Mouse (Mus musculus) heart, postnatal 36 days (tissue): ENCODE data around the gene Fmnl2. TPM values are rescaled to one million over a fixed set of nuclear protein-coding genes. Genes with fewer than 3 reads are reported as not detected.

Experiments
- DNase-seq, 2 experiments: peaks; one replicate each; pipeline ENCODE4 v3.0.0; 2021 to 2022
- intact Hi-C: fragments of 180-260 bp; cut with DNase I; formaldehyde crosslinking; loops from one replicate; pipeline ENCODE4 v1.15.1; 2025
- total RNA-seq, 2 experiments: library from RNA; stranded (reverse); gene quantifications; 2 replicates each; pipeline ENCODE4 v1.2.3; 2021

The Fmnl2 gene
- total RNA-seq, result 1 to 10 TPM; 5.6 to 6.8 TPM

GRCm38 (mm10) chr2:52857611-52858528 lies at the start of gene Fmnl2:
TSS of gene Fmnl2 (plus strand) at chr2:52857860.
- DNase-seq, result peak; percentile 79 to 82
- intact Hi-C loops, result loop anchor here (2.0 to 5.0 kb wide), 4 partner anchors 96 to 224 kb away; no protein-coding TSS in a partner anchor

DNA sequence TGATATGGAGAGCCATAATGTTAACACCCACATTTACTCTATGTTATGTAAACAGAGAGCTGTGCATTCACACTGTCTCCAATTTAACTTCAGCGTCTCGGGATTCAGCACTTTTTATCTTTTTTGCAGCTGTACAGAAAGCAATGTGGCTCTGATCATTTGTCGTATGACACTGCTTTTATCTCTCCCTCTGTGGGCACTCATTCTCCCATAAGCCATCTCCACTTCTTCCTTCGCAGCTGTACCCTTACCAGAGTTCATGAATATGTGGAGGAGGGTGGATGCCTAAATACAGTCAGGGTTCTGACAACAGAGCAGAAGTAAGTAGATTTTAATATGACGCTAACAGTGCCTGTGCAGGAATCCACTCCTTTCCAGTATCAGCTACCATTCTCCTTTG lies 47.7 kb upstream of the Fmnl2 start:
- no peak for DNase-seq
- intact Hi-C loops, result no loop called here

DNA sequence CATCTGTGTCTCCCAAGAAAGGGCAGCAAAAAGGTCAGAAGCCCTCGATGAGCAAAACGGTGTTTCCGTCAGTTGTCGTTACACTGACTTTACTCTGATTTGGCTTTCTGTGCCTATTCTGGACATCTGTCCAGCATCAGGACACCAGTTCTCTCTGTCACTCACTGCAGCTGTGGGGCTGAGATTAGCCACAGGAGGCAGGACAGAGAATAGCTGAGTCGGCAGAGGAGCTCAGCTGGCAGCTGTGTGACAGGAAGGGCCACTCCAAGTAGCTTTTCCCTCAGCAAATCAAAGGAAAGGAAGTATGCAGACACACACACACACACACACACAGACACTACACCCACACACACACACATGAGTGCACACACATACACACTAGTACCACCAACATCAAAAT lies 46.0 kb upstream of the Fmnl2 start:
- intact Hi-C loops, result no loop called here
- peak; percentile 8 to 24 for DNase-seq

DNA sequence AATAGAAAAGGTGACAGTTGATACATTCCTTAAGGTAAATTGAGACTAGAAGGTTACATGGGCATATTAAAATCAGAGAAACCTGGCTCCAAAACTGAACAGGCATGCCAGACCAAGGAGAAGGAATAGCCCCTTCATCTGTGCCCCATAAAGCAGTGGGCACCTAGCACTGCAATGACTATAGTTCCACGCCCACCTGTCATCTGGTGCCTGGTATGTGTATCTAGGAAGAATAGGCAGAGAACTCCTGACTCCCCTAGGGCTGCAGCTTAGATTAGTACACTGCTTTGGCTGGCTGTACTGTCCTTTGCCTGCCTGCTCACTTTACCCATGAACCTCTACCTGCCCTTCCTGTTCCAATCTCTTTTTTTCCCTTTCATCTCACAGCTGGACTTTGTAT lies 40.3 kb upstream of the Fmnl2 start:
- intact Hi-C loops, result no loop called here

DNA sequence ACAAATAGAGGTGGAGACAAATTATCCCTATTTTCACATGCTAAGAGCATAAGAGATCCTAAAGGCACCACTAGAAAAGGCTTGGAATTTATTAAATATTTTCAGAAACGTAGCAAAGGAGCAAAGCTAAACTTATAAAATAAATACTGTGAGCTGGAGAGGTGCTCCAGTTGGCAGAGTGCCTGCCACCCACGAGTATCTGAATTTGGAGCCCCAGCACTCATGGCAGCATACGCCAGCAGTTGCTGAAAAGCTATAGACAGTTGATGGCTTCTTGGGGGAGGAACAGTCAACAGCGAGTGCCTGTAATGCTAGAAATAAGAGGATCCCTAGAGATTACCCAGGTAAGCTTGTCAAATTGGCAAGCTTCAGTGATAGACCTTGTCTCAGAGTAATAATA lies 38.7 kb upstream of the Fmnl2 start:
- intact Hi-C loops, result no loop called here

More for the DNA sequence above, 40.3 kb upstream of the Fmnl2 start:
- no peak for DNase-seq

DNA sequence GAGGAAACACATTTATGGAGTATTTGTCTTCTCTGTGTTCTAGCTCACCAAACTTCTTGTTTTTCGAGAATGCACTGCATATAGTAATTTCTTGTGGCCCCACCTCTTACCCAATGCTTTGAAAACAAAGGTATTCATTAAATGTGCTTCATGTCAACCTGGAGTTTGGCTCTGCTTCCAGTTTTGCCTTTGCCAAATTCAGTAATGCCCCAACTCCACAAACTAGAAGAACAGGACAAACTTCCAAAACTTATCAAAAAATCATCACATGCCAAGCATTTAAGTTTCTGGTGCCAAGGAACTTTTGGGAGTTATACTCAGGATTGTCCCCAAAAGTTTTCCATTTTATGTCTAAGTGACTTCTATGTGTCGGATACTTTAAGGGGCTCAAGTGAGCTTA lies 35.4 kb upstream of the Fmnl2 start:
- intact Hi-C loops, result no loop called here
- no peak for DNase-seq

More for the DNA sequence above, 38.7 kb upstream of the Fmnl2 start:
- DNase-seq, result no peak

DNA sequence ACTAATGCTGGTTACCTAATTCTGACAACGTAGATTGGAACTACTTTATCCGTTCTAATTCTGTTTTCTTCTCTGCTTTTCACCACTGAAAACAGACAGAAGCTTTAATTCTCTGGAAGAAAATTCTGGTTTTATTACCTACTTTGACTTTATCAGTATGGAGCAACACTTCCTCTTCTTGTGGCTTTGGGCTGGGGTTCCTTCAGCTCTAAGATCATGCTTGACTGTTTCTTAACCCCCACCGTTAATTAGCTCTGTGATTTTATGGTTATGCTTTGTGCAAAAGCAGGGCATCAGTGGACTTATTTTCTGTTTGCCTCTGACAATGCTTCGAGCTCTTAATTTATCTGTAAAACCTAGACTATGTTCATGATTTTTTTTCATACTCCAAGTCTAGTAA lies 29.6 kb upstream of the Fmnl2 start:
- intact Hi-C loops, result no loop called here
- DNase-seq, result no peak

DNA sequence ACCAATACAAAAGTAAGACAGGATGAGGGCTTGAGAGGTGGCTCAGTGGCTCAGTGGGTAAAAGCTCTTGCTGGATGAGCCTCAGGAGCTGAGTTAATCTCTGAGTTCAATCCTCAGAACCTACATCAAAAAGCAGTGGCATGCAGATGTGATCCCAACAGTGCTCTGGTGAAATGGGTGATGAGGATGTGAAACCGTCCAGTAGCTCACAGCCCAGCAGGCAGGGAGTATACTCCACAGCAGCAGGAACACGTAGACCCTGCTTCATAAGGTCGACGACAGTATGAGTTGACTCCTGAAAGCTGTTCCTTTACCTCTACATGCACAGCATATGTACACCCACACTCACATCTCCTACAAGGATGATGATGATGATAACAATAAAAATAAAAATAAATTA lies 27.1 kb upstream of the Fmnl2 start:
- no peak for DNase-seq
- intact Hi-C loops, result no loop called here

DNA sequence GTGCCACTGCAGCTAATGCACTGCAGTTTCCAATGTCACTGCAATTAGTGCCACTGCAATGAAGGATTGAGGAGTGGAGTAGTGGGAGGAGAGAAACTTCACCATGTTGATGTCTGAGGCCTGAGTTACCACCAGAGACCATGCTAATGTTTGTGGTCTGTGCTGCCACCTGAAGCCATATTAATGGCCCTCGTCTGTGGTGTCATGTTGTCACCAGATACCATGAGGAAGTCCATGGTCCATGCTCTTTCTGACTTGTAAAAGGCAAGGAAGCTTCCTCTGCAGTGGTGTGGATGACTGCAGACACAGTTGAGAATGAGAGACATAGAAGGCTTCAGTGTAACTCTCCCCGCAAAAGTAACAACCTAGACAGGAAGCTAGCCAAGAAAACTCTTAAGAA lies 26.1 kb upstream of the Fmnl2 start:
- no peak for DNase-seq
- intact Hi-C loops, result no loop called here

DNA sequence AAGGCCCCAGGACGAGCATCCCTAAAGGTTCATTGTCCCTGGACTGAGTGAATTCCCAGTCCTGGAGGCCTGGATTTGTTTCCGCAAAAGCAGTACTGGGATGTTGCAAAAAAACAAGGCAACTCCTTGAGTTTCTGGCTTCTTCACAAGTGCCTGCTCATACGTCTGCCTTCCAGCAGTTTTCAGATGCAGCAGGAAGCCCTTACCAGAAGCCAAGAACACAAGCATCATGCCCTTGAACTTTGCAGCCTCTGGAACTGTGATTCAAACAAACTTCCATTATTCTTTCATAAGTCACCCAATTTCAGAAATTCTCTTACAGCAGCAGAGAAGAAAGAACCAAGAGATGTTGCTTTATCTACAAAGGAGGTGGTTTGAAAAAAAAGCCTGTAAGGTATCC lies 21.9 kb upstream of the Fmnl2 start:
- intact Hi-C loops, result no loop called here
- DNase-seq, result no peak

GRCm38 (mm10) chr2:52839074-52839473 lies 18.6 kb upstream of the Fmnl2 start:
- DNase-seq, result no peak
- intact Hi-C loops, result no loop called here

DNA sequence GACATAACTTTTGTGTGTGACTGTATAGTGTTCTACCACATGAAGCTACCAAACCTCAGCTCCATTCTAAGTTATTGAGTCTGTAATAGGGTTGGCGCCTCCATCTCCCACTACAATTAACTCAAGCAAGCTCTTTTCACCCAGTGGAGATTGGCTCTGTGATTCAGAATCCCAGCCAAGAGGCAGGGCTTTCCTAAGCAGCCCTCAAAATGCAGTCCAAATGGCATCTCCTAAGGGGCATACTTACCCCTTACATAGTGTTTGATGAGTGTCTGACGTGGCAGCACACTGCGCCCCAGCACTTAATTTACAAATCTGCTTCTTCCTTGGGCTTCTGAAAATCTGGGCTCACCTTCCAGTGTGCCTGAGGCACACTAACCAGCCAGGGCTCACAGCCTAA lies 17.8 kb upstream of the Fmnl2 start:
- DNase-seq, result no peak

DNA sequence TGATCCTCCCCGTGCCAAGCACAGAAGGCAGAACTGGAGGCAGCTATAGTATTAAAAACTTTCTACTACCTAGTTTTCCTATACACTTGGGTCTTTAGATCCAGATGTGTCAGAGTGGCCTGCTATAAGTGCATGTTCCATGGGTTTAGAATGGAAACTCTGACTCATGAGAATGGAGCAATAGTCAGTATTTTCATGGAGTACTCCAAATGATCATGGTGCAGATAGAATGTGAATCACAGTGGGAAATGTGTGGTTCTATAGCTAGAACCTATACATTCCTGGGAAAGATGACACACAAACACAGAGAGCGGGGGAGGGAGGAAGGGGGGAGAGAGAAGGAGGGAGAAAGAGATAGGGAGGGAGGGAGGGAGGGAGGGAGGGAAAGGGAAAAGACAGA lies 13.8 kb upstream of the Fmnl2 start:
- intact Hi-C loops, result loop anchor here (1.0 kb wide), 1 partner anchor 10 kb away; no protein-coding TSS in a partner anchor
- no peak for DNase-seq

More for the DNA sequence above, 17.8 kb upstream of the Fmnl2 start:
- intact Hi-C loops, result no loop called here

GRCm38 (mm10) chr2:52844936-52845752 lies 12.5 kb upstream of the Fmnl2 start:
- peak in 1 of 2 experiments; percentile 4 for DNase-seq
- intact Hi-C loops, result loop anchor here (1.0 kb wide), 1 partner anchor 9 kb away; no protein-coding TSS in a partner anchor

DNA sequence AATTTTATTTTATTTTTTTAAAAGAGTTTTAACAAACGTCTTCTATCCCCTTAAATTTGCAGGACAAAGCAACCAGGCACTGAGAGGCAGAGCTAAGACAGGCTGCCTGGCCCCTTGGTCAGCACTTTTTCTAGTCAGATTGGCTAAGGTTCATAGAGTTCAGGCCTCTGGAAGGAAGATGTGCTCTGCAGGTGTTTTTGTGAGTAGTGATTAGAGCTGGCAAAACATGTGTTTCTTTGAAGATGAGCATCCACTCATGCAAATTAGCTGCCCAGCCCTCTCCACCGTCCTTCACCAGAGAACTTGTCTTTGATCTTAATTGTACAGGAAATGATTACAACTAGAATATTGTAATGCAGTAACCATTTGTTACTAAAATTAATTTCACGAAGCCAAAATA lies 11.2 kb upstream of the Fmnl2 start:
- intact Hi-C loops, result no loop called here
- DNase-seq, result no peak

GRCm38 (mm10) chr2:52849092-52849491 lies 8.6 kb upstream of the Fmnl2 start:
- intact Hi-C loops, result no loop called here
- no peak for DNase-seq

- intact Hi-C loops, result loop anchor here (2.0 to 5.0 kb wide), 4 partner anchors 96 to 224 kb away; no protein-coding TSS in a partner anchor
- DNase-seq, result peak; percentile 57 to 63
These were observed 1.1 kb downstream of the Fmnl2 start for GRCm38 (mm10) chr2:52858529-52859465.

DNA sequence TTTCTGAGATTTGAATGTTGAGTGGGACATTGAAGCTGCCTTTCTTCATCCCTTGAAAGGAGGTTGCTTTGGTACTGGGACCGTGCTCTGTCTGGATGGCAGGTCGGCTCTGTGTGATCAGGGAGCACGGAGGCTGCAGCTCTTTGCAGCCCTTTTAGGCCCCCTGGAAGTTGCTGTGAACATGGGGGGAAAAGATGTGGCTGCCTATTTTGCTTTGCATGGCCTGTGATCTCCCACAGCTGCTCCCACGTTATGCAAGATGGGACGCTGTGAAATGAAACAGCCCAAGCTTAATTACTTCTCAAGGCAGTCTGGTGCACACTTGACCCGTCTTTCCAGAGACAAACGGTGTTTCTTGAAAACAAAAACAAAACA lies 1.8 kb downstream of the Fmnl2 start:
- intact Hi-C loops, result loop anchor here (2.0 to 5.0 kb wide), 4 partner anchors 97 to 223 kb away; no protein-coding TSS in a partner anchor
- DNase-seq, result no peak

GRCm38 (mm10) chr2:52860111-52860775 lies 2.6 kb downstream of the Fmnl2 start:
- no peak for DNase-seq
- intact Hi-C loops, result loop anchor here (10.0 kb wide), 1 partner anchor 125 kb away; no protein-coding TSS in a partner anchor
